Mouse (Mus musculus) midbrain, postnatal 0 days (tissue): ENCODE data around the gene Medag. TPM values are rescaled to one million over a fixed set of nuclear protein-coding genes. Genes with fewer than 3 reads are reported as not detected.

Experiments used
- ATAC-seq: fragments of 200-750 bp; cut with Nextera tagmentation; 2 replicates; pipeline ENCODE4 v1.8.0; 2017; ENCODE audit warnings: moderate number of reproducible peaks, mild to moderate bottlenecking, moderate TSS enrichment, moderate library complexity; ENCODE audit not compliant: low FRiP score
- DNase-seq: peaks from one replicate; pipeline ENCODE4 v3.0.0-alpha.2; 2015; ENCODE audit warnings: low spot score
- H3K27ac ChIP-seq: fragments of 300-500 bp; sonication (generic); 2 replicates; pipeline ENCODE4 v1.5.1; 2014; ENCODE audit warnings: low read depth, mild to moderate bottlenecking, low read length, mixed read lengths
- H3K27me3 ChIP-seq: fragments of 300-500 bp; sonication (generic); 2 replicates; pipeline ENCODE4 v1.6.1; 2014; ENCODE audit warnings: low read length, control low read depth, mixed read lengths; ENCODE audit not compliant: insufficient read depth
- H3K36me3 ChIP-seq: fragments of 300-500 bp; sonication (generic); 2 replicates; pipeline ENCODE4 v1.6.1; 2014; ENCODE audit warnings: low read length, control low read depth, mixed read lengths; ENCODE audit not compliant: insufficient read depth
- H3K4me1 ChIP-seq: fragments of 300-500 bp; sonication (generic); 2 replicates; pipeline ENCODE4 v1.6.1; 2014; ENCODE audit warnings: mild to moderate bottlenecking, control low read depth, antibody characterized with exemption, low read length, mixed read lengths; ENCODE audit not compliant: insufficient read depth
- H3K4me2 ChIP-seq: fragments of 300-500 bp; sonication (generic); 2 replicates; pipeline ENCODE4 v1.6.1; 2014; ENCODE audit warnings: low read depth, mild to moderate bottlenecking, low read length, mixed read lengths; ENCODE audit not compliant: poor library complexity, severe bottlenecking
- H3K4me3 ChIP-seq: fragments of 300-500 bp; sonication (generic); 2 replicates; pipeline ENCODE4 v1.5.1; 2014; ENCODE audit warnings: low read depth, mild to moderate bottlenecking, low read length, moderate library complexity
- H3K9ac ChIP-seq: fragments of 300-500 bp; sonication (generic); replicated peaks from 2 replicates; pipeline ENCODE4 v1.6.1; 2014; ENCODE audit warnings: mild to moderate bottlenecking, low read length, moderate library complexity, mixed read lengths; ENCODE audit not compliant: poor library complexity, severe bottlenecking
- H3K9me3 ChIP-seq: fragments of 300-500 bp; sonication (generic); 2 replicates; pipeline ENCODE4 v1.6.1; 2016; ENCODE audit warnings: low read length, control low read depth
- CTCF ChIP-seq: IDR thresholded peaks from 2 replicates; pipeline ENCODE4 v1.5.1; 2016; ENCODE audit warnings: antibody characterized with exemption, mild to moderate bottlenecking
- WGBS: fragments of 180-500 bp; shearing (Covaris S2); extraction: QIAGEN DNeasy Blood & Tissue Kit; methylation state at CpG from one replicate; pipeline ENCODE4 v1.1.7; 2014; 5-methylcytosine and 5-hydroxymethylcytosine counted together
- polyA plus RNA-seq: library from polyadenylated mRNA; unstranded; fragments of >200 nt; fragmentation: Nextera tagmentation; extraction: Ambion mirVana; gene quantifications from 2 replicates; pipeline ENCODE4 v1.2.1, GENCODE M21; 2015
- total RNA-seq: library from RNA; depleted of rRNA; stranded (reverse); fragments of >200 nt; gene quantifications from 2 replicates; pipeline ENCODE4 v1.2.3, GENCODE M21; 2014

The Medag gene
- total and polyA plus RNA-seq, 2 experiments from 2014 or later: 2.1 to 2.6 TPM

DNA sequence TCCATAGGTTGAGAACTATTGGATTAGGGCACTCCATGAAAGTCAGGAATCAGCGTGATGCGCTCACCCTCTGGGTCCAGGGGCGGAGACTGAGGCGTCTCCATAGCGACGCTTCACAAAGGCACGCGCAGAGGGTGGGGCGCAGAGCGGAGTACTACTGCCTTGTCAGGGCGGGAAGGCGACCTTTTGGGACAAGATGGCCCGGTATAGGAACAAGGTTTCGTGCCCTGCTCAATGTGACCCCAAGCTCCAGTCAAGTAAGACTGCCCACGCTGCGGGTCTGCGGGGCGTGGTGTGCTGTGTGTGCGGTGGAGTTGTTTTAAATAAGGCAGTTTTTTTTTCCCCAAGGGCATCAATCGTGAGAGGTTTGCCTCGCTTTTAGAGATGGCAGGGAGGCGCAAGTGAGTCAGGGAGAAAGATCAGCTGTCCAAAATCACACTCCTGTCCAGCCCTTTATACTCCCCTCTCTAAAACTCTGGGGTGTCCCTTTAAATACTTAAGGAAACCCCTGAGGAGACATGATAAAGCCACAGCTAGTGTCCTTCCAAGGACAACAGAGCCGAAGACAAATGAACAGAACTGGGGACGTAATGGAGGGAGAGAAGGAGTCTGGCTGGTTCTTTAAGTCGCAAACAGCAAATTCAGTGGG is 28.1 kb downstream of the Medag start, which contains the start of gene Tex26:
Tex26 (plus strand) TSS at position 130 of the 649 bp plus-strand sequence.
- Histone ChIP-seq H3K27me3 (no peaks in the 10 kb centered on the region), H3K4me3 (peak within 1 kb of the TSS; percentile 32), H3K4me2 (peak within 1 kb of the TSS; percentile 71), H3K27ac (peak within 1 kb of the TSS; percentile 89), H3K36me3 (no peaks in the 10 kb centered on the region), H3K9ac (peak within 1 kb of the TSS; percentile 70), H3K4me1 (peaks cover 11% of the 10 kb centered on the region), H3K9me3 (no peaks in the 10 kb centered on the region)
- ATAC-seq: peak; percentile 88
- DNase-seq: peak; percentile 93
- WGBS: under 1% methylated on average over 25 of the region's 25 CpGs
- 0 out of 2 replicates have a peak, but pooled peaks have one; percentile 13 for TF ChIP-seq CTCF

GRCm38 (mm10) chr5:149440180-149440573 is 28.6 kb downstream of the Medag start:
- Histone ChIP-seq H3K36me3 (no peaks in the 10 kb centered on the region), H3K4me1 (peaks cover 11% of the 10 kb centered on the region), H3K9ac (peak overlapping the region; percentile 70), H3K4me2 (peak overlapping the region; percentile 71), H3K27me3 (no peaks in the 10 kb centered on the region), H3K4me3 (peak overlapping the region; percentile 32), H3K27ac (peak overlapping the region; percentile 89), H3K9me3 (no peaks in the 10 kb centered on the region)
- TF ChIP-seq CTCF: no peak
- peak; percentile 81 for ATAC-seq
- WGBS: under 1% methylated on average over 16 of the region's 18 CpGs
- DNase-seq: peak; percentile 95

- WGBS: 24% methylated on average over 14 of the region's 14 CpGs
- Histone ChIP-seq H3K9ac (no peak overlapping the region), H3K4me1 (peaks cover 11% of the 10 kb centered on the region), H3K36me3 (no peaks in the 10 kb centered on the region), H3K27ac (no peak overlapping the region), H3K9me3 (no peaks in the 10 kb centered on the region), H3K4me2 (no peak overlapping the region), H3K4me3 (no peak overlapping the region), H3K27me3 (no peaks in the 10 kb centered on the region)
- no peak for ATAC-seq
- peak; percentile 84 for DNase-seq
- TF ChIP-seq CTCF: no peak
Observed at GRCm38 (mm10) chr5:149441646-149442276, 30.2 kb downstream of the Medag start.

DNA sequence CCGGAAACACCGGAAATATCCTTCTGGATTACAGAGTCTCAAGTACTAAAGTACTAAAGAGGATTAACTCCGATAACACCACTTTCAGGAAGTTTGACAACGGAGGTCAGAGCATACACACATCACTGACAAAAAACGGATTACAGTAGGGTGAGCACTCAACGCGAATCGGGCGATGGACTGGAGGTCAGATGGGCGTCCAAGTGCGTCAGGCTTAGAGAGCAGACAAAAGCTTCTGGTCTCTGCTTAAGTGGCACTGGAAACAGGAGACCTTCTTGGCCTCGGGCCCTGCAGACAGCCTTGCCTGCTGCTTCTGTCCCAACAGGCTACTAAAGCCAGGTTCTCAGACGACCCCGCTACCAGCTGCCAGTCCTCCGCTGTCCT is 30.7 kb downstream of the Medag start:
- Histone ChIP-seq H3K36me3 (no peaks in the 10 kb centered on the region), H3K9me3 (no peaks in the 10 kb centered on the region), H3K9ac (no peak overlapping the region), H3K4me3 (no peak overlapping the region), H3K27me3 (no peaks in the 10 kb centered on the region), H3K4me1 (peaks cover 11% of the 10 kb centered on the region), H3K4me2 (no peak overlapping the region), H3K27ac (no peak overlapping the region)
- DNase-seq (peak; percentile 70), ATAC-seq (no peak)
- 33% methylated on average over 15 of the region's 15 CpGs for WGBS
- no peak for TF ChIP-seq CTCF

GRCm38 (mm10) chr5:149444451-149444850 is 32.9 kb downstream of the Medag start:
- Histone ChIP-seq H3K27me3 (no peaks in the 10 kb centered on the region), H3K4me2 (no peak overlapping the region), H3K27ac (no peak overlapping the region), H3K9me3 (no peaks in the 10 kb centered on the region), H3K9ac (no peak overlapping the region), H3K36me3 (no peaks in the 10 kb centered on the region), H3K4me3 (no peak overlapping the region), H3K4me1 (peaks cover 11% of the 10 kb centered on the region)
- no peak for TF ChIP-seq CTCF
- WGBS: 66% methylated on average over 4 of the region's 4 CpGs
- ATAC-seq: no peak
- DNase-seq: peak; percentile 40

DNA sequence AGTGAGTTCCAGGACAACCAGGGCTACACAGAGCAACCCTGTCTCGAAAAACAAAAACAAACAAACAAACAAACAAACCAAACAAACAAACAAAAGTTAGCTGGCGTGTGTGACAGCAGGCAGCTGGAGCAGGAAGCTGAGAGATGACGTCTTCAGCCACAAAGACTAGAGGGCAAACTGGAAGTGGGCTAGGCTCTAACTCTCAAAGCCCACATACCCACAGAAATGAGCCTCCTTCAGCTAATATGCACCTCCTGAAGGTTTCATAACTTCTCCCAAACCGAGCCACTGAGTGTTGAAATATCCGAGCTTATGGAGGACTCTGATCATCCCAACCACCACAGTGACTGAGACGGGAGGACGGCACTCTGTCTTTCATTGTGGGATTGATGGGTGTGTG is 34.9 kb downstream of the Medag start:
- DNase-seq: no peak
- H3K4me3 ChIP-seq: no peak overlapping the region
- no peak overlapping the region for H3K4me2 ChIP-seq
- H3K9me3 ChIP-seq: no peaks in the 10 kb centered on the region
- H3K27me3 ChIP-seq: no peaks in the 10 kb centered on the region
- no peak overlapping the region for H3K27ac ChIP-seq
- no peak for TF ChIP-seq CTCF
- WGBS: 95% methylated on average over 7 of the region's 7 CpGs
- H3K4me1 ChIP-seq: peaks cover 3% of the 10 kb centered on the region; the same call in 1 of the 2 replicates
- no peak for ATAC-seq
- H3K36me3 ChIP-seq: no peaks in the 10 kb centered on the region
- no peak overlapping the region for H3K9ac ChIP-seq
